Mouse (Mus musculus): ENCODE measurements around the gene Tbx19.

DNA sequence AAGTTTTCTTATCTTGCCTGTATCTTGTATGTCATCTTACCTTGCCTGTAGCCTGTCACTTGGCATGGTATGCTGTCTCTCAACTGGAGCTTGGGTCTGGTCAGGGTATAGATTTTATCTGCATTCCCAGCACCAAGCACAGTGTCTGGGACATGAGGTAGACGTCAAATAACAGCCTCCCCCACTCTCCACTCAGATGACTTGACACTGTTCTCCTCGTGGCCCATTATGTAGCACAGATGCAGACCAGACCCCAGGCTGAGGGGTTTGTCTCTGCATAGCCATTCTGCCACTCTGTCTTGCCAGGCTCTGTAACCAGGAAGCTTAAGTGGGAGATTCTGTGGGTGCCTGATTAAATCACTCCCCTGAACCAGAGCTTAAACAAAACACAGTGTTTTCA, 45.0 kb upstream of the Tbx19 start:
- TF ChIP-seq EP300 (IDR thresholded peaks at IDR 0.05; ENCODE audit: insufficient read depth, low read depth, low read length) (no peak), CTCF (IDR thresholded peaks at IDR 0.05) (no peak), POLR2A (IDR thresholded peaks at IDR 0.05; ENCODE audit: insufficient read depth, low read depth, low read length) (no peak)

All from heart, adult 2 months (tissue).